Mouse (Mus musculus): Measurements from ENCODE around the gene Tmem215. TPM values are rescaled to one million over a fixed set of nuclear protein-coding genes. Genes with fewer than 3 reads are reported as not detected.
A peak's percentile ranks its signal among the peaks of the same experiment; 100 is the strongest.

Tmem215 gene
- polyA plus RNA-seq (2014; fragmentation: Nextera tagmentation; extraction: Ambion mirVana) = 0.32 and 0.33 TPM in 2 replicates

GRCm38 (mm10) chr4:40471880-40472279 lies at the start of gene Tmem215:
Gene Tmem215, plus strand, starts transcription at chr4:40472180.
- WGBS = 78% methylated on average over 10 of the region's 10 CpGs
- peaks cover 19% of the 10 kb centered on the region for H3K27me3 ChIP-seq (replicated peaks; ENCODE audit: control insufficient read depth, insufficient read depth, low read length)
- H3K4me3 ChIP-seq (ENCODE audit: low read depth, low read length) = peak within 1 kb of the TSS; percentile 41
- H3K4me2 ChIP-seq = peak within 1 kb of the TSS; percentile 68
- ATAC-seq (replicated peaks; ENCODE audit: low FRiP score) = no peak
- no peak within 1 kb of the TSS for H3K27ac ChIP-seq (ENCODE audit: low read depth, low read length)
- no peak within 1 kb of the TSS for H3K9ac ChIP-seq (ENCODE audit: low read depth, low read length)
- no peaks in the 10 kb centered on the region for H3K9me3 ChIP-seq (ENCODE audit: control insufficient read depth, low read length)
- DNase-seq (ENCODE audit: low spot score) = no peak
- H3K36me3 ChIP-seq (ENCODE audit: control insufficient read depth, insufficient read depth, low read length) = no peaks in the 10 kb centered on the region
- H3K4me1 ChIP-seq (replicated peaks; ENCODE audit: control insufficient read depth, insufficient read depth, low read length) = no peaks in the 10 kb centered on the region

GRCm38 (mm10) chr4:40431916-40432315 lies 40.1 kb upstream of the Tmem215 start:
- H3K4me2 ChIP-seq = no peak overlapping the region
- WGBS = 41% methylated on average over 5 of the region's 5 CpGs
- no peak overlapping the region for H3K9ac ChIP-seq (ENCODE audit: low read depth, low read length)
- no peak overlapping the region for H3K27ac ChIP-seq (ENCODE audit: low read depth, low read length)
- H3K4me3 ChIP-seq (ENCODE audit: low read depth, low read length) = no peak overlapping the region
- no peaks in the 10 kb centered on the region for H3K27me3 ChIP-seq (replicated peaks; ENCODE audit: control insufficient read depth, insufficient read depth, low read length)
- DNase-seq (ENCODE audit: low spot score) (no peak), ATAC-seq (replicated peaks; ENCODE audit: low FRiP score) (peak; percentile 45; the same call in 1 of the 2 replicates)
- H3K9me3 ChIP-seq (ENCODE audit: control insufficient read depth, low read length) = no peaks in the 10 kb centered on the region
- H3K36me3 ChIP-seq (ENCODE audit: control insufficient read depth, insufficient read depth, low read length) = no peaks in the 10 kb centered on the region
- no peaks in the 10 kb centered on the region for H3K4me1 ChIP-seq (replicated peaks; ENCODE audit: control insufficient read depth, insufficient read depth, low read length)

- Histone ChIP-seq H3K4me2 (no peak overlapping the region), H3K4me1 (replicated peaks; ENCODE audit: control insufficient read depth, insufficient read depth, low read length) (no peaks in the 10 kb centered on the region), H3K4me3 (ENCODE audit: low read depth, low read length) (no peak overlapping the region), H3K9me3 (ENCODE audit: control insufficient read depth, low read length) (no peaks in the 10 kb centered on the region), H3K36me3 (ENCODE audit: control insufficient read depth, insufficient read depth, low read length) (no peaks in the 10 kb centered on the region), H3K27me3 (replicated peaks; ENCODE audit: control insufficient read depth, insufficient read depth, low read length) (no peaks in the 10 kb centered on the region), H3K27ac (ENCODE audit: low read depth, low read length) (no peak overlapping the region), H3K9ac (ENCODE audit: low read depth, low read length) (no peak overlapping the region)
- DNase-seq (ENCODE audit: low spot score) (no peak), ATAC-seq (replicated peaks; ENCODE audit: low FRiP score) (no peak)
- 68% methylated on average over 3 of the region's 3 CpGs for WGBS
Measured at GRCm38 (mm10) chr4:40433379-40433778, 38.6 kb upstream of the Tmem215 start.

GRCm38 (mm10) chr4:40434388-40434787 lies 37.6 kb upstream of the Tmem215 start:
- Histone ChIP-seq H3K27ac (ENCODE audit: low read depth, low read length) (no peak overlapping the region), H3K9me3 (ENCODE audit: control insufficient read depth, low read length) (no peaks in the 10 kb centered on the region), H3K27me3 (replicated peaks; ENCODE audit: control insufficient read depth, insufficient read depth, low read length) (no peaks in the 10 kb centered on the region), H3K4me3 (ENCODE audit: low read depth, low read length) (no peak overlapping the region), H3K4me1 (replicated peaks; ENCODE audit: control insufficient read depth, insufficient read depth, low read length) (no peaks in the 10 kb centered on the region), H3K36me3 (ENCODE audit: control insufficient read depth, insufficient read depth, low read length) (no peaks in the 10 kb centered on the region), H3K4me2 (no peak overlapping the region), H3K9ac (ENCODE audit: low read depth, low read length) (no peak overlapping the region)
- DNase-seq (ENCODE audit: low spot score) (no peak), ATAC-seq (replicated peaks; ENCODE audit: low FRiP score) (no peak)
- WGBS = 67% methylated on average over 1 of the region's 1 CpGs

GRCm38 (mm10) chr4:40443565-40443964 lies 28.4 kb upstream of the Tmem215 start:
- no peak for DNase-seq (ENCODE audit: low spot score)
- WGBS = 92% methylated on average over 9 of the region's 9 CpGs
- no peak overlapping the region for H3K4me3 ChIP-seq (ENCODE audit: low read depth, low read length)
- no peak overlapping the region for H3K4me2 ChIP-seq
- H3K27ac ChIP-seq (ENCODE audit: low read depth, low read length) = no peak overlapping the region
- no peaks in the 10 kb centered on the region for H3K9me3 ChIP-seq (ENCODE audit: control insufficient read depth, low read length)
- no peaks in the 10 kb centered on the region for H3K36me3 ChIP-seq (ENCODE audit: control insufficient read depth, insufficient read depth, low read length)
- H3K27me3 ChIP-seq (replicated peaks; ENCODE audit: control insufficient read depth, insufficient read depth, low read length) = no peaks in the 10 kb centered on the region
- no peaks in the 10 kb centered on the region for H3K4me1 ChIP-seq (replicated peaks; ENCODE audit: control insufficient read depth, insufficient read depth, low read length)
- no peak for ATAC-seq (replicated peaks; ENCODE audit: low FRiP score)
- H3K9ac ChIP-seq (ENCODE audit: low read depth, low read length) = no peak overlapping the region

- Histone ChIP-seq H3K9ac (ENCODE audit: low read depth, low read length) (no peak overlapping the region), H3K4me3 (ENCODE audit: low read depth, low read length) (peak overlapping the region; percentile 41), H3K4me1 (replicated peaks; ENCODE audit: control insufficient read depth, insufficient read depth, low read length) (no peaks in the 10 kb centered on the region), H3K27ac (ENCODE audit: low read depth, low read length) (no peak overlapping the region), H3K9me3 (ENCODE audit: control insufficient read depth, low read length) (no peaks in the 10 kb centered on the region), H3K36me3 (ENCODE audit: control insufficient read depth, insufficient read depth, low read length) (no peaks in the 10 kb centered on the region), H3K27me3 (replicated peaks; ENCODE audit: control insufficient read depth, insufficient read depth, low read length) (peaks cover 19% of the 10 kb centered on the region), H3K4me2 (peak overlapping the region; percentile 68)
- DNase-seq (ENCODE audit: low spot score) = peak; percentile 61
- peak; percentile 18 for ATAC-seq (replicated peaks; ENCODE audit: low FRiP score)
- WGBS = 5% methylated on average over 55 of the region's 55 CpGs
Measured at GRCm38 (mm10) chr4:40472700-40473530, 935 bp downstream of the Tmem215 start.

- ATAC-seq (replicated peaks; ENCODE audit: low FRiP score) (no peak), DNase-seq (ENCODE audit: low spot score) (no peak)
- no peak overlapping the region for H3K9ac ChIP-seq (ENCODE audit: low read depth, low read length)
- peaks cover 19% of the 10 kb centered on the region for H3K27me3 ChIP-seq (replicated peaks; ENCODE audit: control insufficient read depth, insufficient read depth, low read length)
- H3K9me3 ChIP-seq (ENCODE audit: control insufficient read depth, low read length) = no peaks in the 10 kb centered on the region
- 56% methylated on average over 9 of the region's 9 CpGs for WGBS
- no peak overlapping the region for H3K4me2 ChIP-seq
- no peaks in the 10 kb centered on the region for H3K4me1 ChIP-seq (replicated peaks; ENCODE audit: control insufficient read depth, insufficient read depth, low read length)
- H3K27ac ChIP-seq (ENCODE audit: low read depth, low read length) = no peak overlapping the region
- no peaks in the 10 kb centered on the region for H3K36me3 ChIP-seq (ENCODE audit: control insufficient read depth, insufficient read depth, low read length)
- no peak overlapping the region for H3K4me3 ChIP-seq (ENCODE audit: low read depth, low read length)
Measured at GRCm38 (mm10) chr4:40473911-40474310, 1.9 kb downstream of the Tmem215 start.

- Histone ChIP-seq H3K4me2 (no peak overlapping the region), H3K4me3 (ENCODE audit: low read depth, low read length) (no peak overlapping the region), H3K9ac (ENCODE audit: low read depth, low read length) (no peak overlapping the region), H3K9me3 (ENCODE audit: control insufficient read depth, low read length) (no peaks in the 10 kb centered on the region), H3K27ac (ENCODE audit: low read depth, low read length) (no peak overlapping the region), H3K27me3 (replicated peaks; ENCODE audit: control insufficient read depth, insufficient read depth, low read length) (peaks cover 8% of the 10 kb centered on the region), H3K4me1 (replicated peaks; ENCODE audit: control insufficient read depth, insufficient read depth, low read length) (no peaks in the 10 kb centered on the region), H3K36me3 (ENCODE audit: control insufficient read depth, insufficient read depth, low read length) (no peaks in the 10 kb centered on the region)
- WGBS = 83% methylated on average over 5 of the region's 5 CpGs
- DNase-seq (ENCODE audit: low spot score) (no peak), ATAC-seq (replicated peaks; ENCODE audit: low FRiP score) (no peak)
Measured at GRCm38 (mm10) chr4:40477963-40478362, 6.0 kb downstream of the Tmem215 start.

- WGBS = 68% methylated on average over 6 of the region's 6 CpGs
- no peak overlapping the region for H3K9ac ChIP-seq (ENCODE audit: low read depth, low read length)
- DNase-seq (ENCODE audit: low spot score) (no peak), ATAC-seq (replicated peaks; ENCODE audit: low FRiP score) (no peak)
- no peak overlapping the region for H3K4me3 ChIP-seq (ENCODE audit: low read depth, low read length)
- no peak overlapping the region for H3K4me2 ChIP-seq
- no peaks in the 10 kb centered on the region for H3K4me1 ChIP-seq (replicated peaks; ENCODE audit: control insufficient read depth, insufficient read depth, low read length)
- no peaks in the 10 kb centered on the region for H3K27me3 ChIP-seq (replicated peaks; ENCODE audit: control insufficient read depth, insufficient read depth, low read length)
- no peak overlapping the region for H3K27ac ChIP-seq (ENCODE audit: low read depth, low read length)
- no peaks in the 10 kb centered on the region for H3K9me3 ChIP-seq (ENCODE audit: control insufficient read depth, low read length)
- no peaks in the 10 kb centered on the region for H3K36me3 ChIP-seq (ENCODE audit: control insufficient read depth, insufficient read depth, low read length)
Measured at GRCm38 (mm10) chr4:40486546-40486945, 14.6 kb downstream of the Tmem215 start.
